Mouse (Mus musculus) cerebral cortex, adult 2 months (tissue): Measurements from ENCODE around the gene Olfr480.

Experiments used
- WGBS: fragments of 180-500 bp; shearing (Covaris S2); methylation state at CpG from one replicate; pipeline ENCODE4 v1.1.7; 2018; 5-methylcytosine and 5-hydroxymethylcytosine counted together

Gene Olfr480

GRCm38 (mm10) chr7:108067246-108067645, at the start of gene Olfr480:
TSS of gene Olfr480 (minus strand) at chr7:108067346.
- WGBS, result 76% methylated on average over 1 of the region's 1 CpGs

- WGBS, result 85% methylated on average over 1 of the region's 1 CpGs
Measured at GRCm38 (mm10) chr7:108100549-108100948, 33.4 kb upstream of the Olfr480 start, which contains the start of gene Olfr483. TSS of gene Olfr483 (plus strand) at chr7:108100849.

GRCm38 (mm10) chr7:108097486-108097885, 30.3 kb upstream of the Olfr480 start, which contains the start of gene Olfr482:
TSS of gene Olfr482 (minus strand) at chr7:108097586.
- 83% methylated on average over 1 of the region's 1 CpGs for WGBS

GRCm38 (mm10) chr7:108079555-108079954, 12.4 kb upstream of the Olfr480 start, which contains the start of gene Olfr481:
TSS of gene Olfr481 (plus strand) at chr7:108079855.

GRCm38 (mm10) chr7:108050393-108050792, 16.8 kb downstream of the Olfr480 start, which contains the start of gene Olfr479:
TSS of gene Olfr479 (plus strand) at chr7:108050693.
- WGBS, result 91% methylated on average over 2 of the region's 2 CpGs

- WGBS, result 70% methylated on average over 3 of the region's 3 CpGs
Measured at GRCm38 (mm10) chr7:108033889-108034288, 33.3 kb downstream of the Olfr480 start, which contains the start of gene Olfr478. TSS of gene Olfr478 (minus strand) at chr7:108033989.
